Mouse (Mus musculus) lung, adult 2 months (tissue): ENCODE results near the gene Olfr67. TPM values are rescaled to one million over a fixed set of nuclear protein-coding genes. Genes with fewer than 3 reads are reported as not detected.
"Not testable (repeated sequence)": the region's sequence is repeated elsewhere in the genome, so short reads cannot be mapped to it uniquely, and the experiment has no call there.

ENCODE experiments used
- DNase-seq: peaks from one replicate; pipeline ENCODE4 v3.0.0; 2022
- H3K4me1 ChIP-seq: fragments of 200-500 bp; 2 replicates; pipeline ENCODE4 v1.6.1; 2011; ENCODE audit warnings: low read length; ENCODE audit not compliant: control insufficient read depth, insufficient read depth
- H3K4me3 ChIP-seq: fragments of 200-500 bp; replicated peaks from 2 replicates; pipeline ENCODE3; 2011; ENCODE audit warnings: low read depth, mild to moderate bottlenecking, control low read depth, low read length; ENCODE audit errors: extremely low read depth
- CTCF ChIP-seq: fragments of 200-500 bp; IDR thresholded peaks from 2 replicates; pipeline ENCODE4 v1.5.1; 2011; ENCODE audit warnings: mild to moderate bottlenecking, low read length, control low read depth; ENCODE audit not compliant: insufficient read depth
- POLR2A ChIP-seq: fragments of 200-500 bp; IDR thresholded peaks from 2 replicates; pipeline ENCODE4 v1.6.1; 2011; ENCODE audit warnings: low read depth, mild to moderate bottlenecking, control low read depth, low read length, borderline replicate concordance; ENCODE audit errors: extremely low read depth
- WGBS: fragments of 180-500 bp; shearing (Covaris S2); methylation state at CpG from one replicate; pipeline ENCODE4 v1.1.7; 2018; 5-methylcytosine and 5-hydroxymethylcytosine counted together
- polyA plus RNA-seq: library from polyadenylated mRNA; depleted of rRNA; stranded (reverse); fragments of >200 nt; gene quantifications from 2 replicates; pipeline ENCODE4 v1.2.3, GENCODE M21; 2012; rRNA removed

Olfr67 gene
- polyA plus RNA-seq, 1 experiment = not detected

DNA sequence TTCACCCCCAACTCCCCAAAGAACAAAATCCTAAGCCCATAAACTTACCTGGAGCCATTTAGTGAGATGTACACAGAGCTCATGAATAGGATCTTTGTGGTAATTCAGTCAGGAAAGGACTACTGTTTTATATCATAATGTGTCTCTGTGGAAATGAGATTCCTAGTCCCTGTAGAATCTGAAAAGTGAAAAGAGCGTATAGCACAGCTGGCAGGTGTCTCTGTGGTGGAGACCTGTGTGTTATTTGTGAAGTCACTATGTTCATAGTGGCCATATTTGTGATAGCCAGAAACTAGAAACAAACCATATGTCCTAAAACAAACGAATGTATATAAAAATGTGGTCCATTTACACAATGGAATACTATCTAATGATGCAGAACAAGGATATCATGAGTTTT lies 20.1 kb downstream of the Olfr67 start, which contains the start of gene Olfr69:
Olfr69 (minus strand) TSS at position 101 of the 400 bp plus-strand sequence.
- WGBS = 70% methylated on average over 2 of the region's 2 CpGs
- DNase-seq = no peak
- TF ChIP-seq CTCF (no peak), POLR2A (no peak)
- Histone ChIP-seq H3K4me3 (no peak within 1 kb of the TSS), H3K4me1 (no peaks in the 10 kb centered on the region)

GRCm38 (mm10) chr7:103767687-103768086 lies 23.9 kb downstream of the Olfr67 start:
- 74% methylated on average over 6 of the region's 6 CpGs for WGBS
- H3K4me3 ChIP-seq, DNase-seq, H3K4me1 ChIP-seq: not testable (repeated sequence)

- H3K4me3 ChIP-seq, DNase-seq: not testable (repeated sequence)
- WGBS = 58% methylated on average over 6 of the region's 6 CpGs
Measured at GRCm38 (mm10) chr7:103762212-103762611, 29.4 kb downstream of the Olfr67 start.

GRCm38 (mm10) chr7:103757233-103757632 lies 34.4 kb downstream of the Olfr67 start, which contains the start of gene Olfr630:
Gene Olfr630 (minus strand): TSS chr7:103757333.
- H3K4me1 ChIP-seq = no peaks in the 10 kb centered on the region

More at GRCm38 (mm10) chr7:103762212-103762611, 29.4 kb downstream of the Olfr67 start:
- H3K4me1 ChIP-seq = not testable (repeated sequence)

DNA sequence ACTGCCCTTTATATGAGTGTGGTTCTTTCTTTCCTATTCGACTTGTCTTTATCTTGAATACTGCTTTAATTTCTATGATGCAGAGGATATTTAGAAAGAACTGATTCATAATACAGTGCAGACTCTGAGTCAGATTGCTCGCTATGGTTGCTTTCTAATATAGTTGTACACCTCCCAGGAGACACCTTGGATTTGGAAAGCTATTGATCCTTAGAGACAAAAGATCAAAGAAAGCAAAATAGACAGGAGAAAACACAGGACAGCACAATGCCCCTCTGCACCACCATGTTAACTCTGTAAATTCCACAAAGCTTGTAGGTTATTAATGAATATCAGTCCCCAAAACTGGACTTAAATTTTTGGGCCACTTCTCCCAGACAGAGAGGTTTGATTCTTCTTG lies 46.8 kb downstream of the Olfr67 start, which contains the start of gene Olfr629:
Olfr629 (minus strand) TSS at position 101 of the 400 bp plus-strand sequence.
- Histone ChIP-seq H3K4me1 (no peaks in the 10 kb centered on the region), H3K4me3 (no peak within 1 kb of the TSS)
- no peak for DNase-seq
- TF ChIP-seq POLR2A (no peak), CTCF (no peak)
- 73% methylated on average over 2 of the region's 2 CpGs for WGBS

More at GRCm38 (mm10) chr7:103757233-103757632, 34.4 kb downstream of the Olfr67 start, which contains the start of gene Olfr630:
- DNase-seq = no peak
- 41% methylated on average over 2 of the region's 2 CpGs for WGBS
- TF ChIP-seq CTCF = no peak
- no peak for TF ChIP-seq POLR2A
- H3K4me3 ChIP-seq = no peak within 1 kb of the TSS

Other genes with a start within 250 kb of the Olfr67 start
- gene Olfr612, start 249.1 kb downstream of the Olfr67 start, polyA plus RNA-seq = not detected in 2 replicates
- not detected in 2 replicates for gene Olfr613, start 243.7 kb downstream of the Olfr67 start, polyA plus RNA-seq
- not detected in 2 replicates for gene Olfr615, start 235.7 kb downstream of the Olfr67 start, polyA plus RNA-seq
- not detected in 2 replicates for gene Olfr616, start 222.7 kb downstream of the Olfr67 start, polyA plus RNA-seq
- gene Olfr617, start 218.8 kb downstream of the Olfr67 start, polyA plus RNA-seq = not detected in 2 replicates
- not detected in 2 replicates for gene Olfr618, start 201.7 kb downstream of the Olfr67 start, polyA plus RNA-seq
- gene Olfr619, start 191.2 kb downstream of the Olfr67 start, polyA plus RNA-seq = not detected in 2 replicates
- not detected in 2 replicates for gene Olfr620, start 179.3 kb downstream of the Olfr67 start, polyA plus RNA-seq
- not detected in 2 replicates for gene Olfr622, start 149.1 kb downstream of the Olfr67 start, polyA plus RNA-seq
- gene Olfr623, start 128.1 kb downstream of the Olfr67 start, polyA plus RNA-seq = not detected in 2 replicates
- not detected in 2 replicates for gene Olfr624, start 120.6 kb downstream of the Olfr67 start, polyA plus RNA-seq
- gene Olfr625-ps1, start 109.1 kb downstream of the Olfr67 start, polyA plus RNA-seq = not detected in 2 replicates
- gene Olfr243, start 77.2 kb downstream of the Olfr67 start, polyA plus RNA-seq = not detected in 2 replicates
- not detected in 2 replicates for gene Olfr628, start 61.4 kb downstream of the Olfr67 start, polyA plus RNA-seq
- gene Olfr629, start 46.9 kb downstream of the Olfr67 start, polyA plus RNA-seq = not detected in 2 replicates
- gene Olfr630, start 34.5 kb downstream of the Olfr67 start, polyA plus RNA-seq = not detected in 2 replicates
- gene Olfr69, start 20.2 kb downstream of the Olfr67 start, polyA plus RNA-seq = not detected in 2 replicates
- not detected in 2 replicates for gene Olfr68, start 12.1 kb downstream of the Olfr67 start, polyA plus RNA-seq
- gene Hbb-bt, start 22.2 kb upstream of the Olfr67 start, polyA plus RNA-seq = 1,037 and 2,074 TPM in 2 replicates
- 9,354 and 20,945 TPM in 2 replicates for gene Hbb-bs, start 36.3 kb upstream of the Olfr67 start, polyA plus RNA-seq
- gene Hbb-bh2, start 48.7 kb upstream of the Olfr67 start, polyA plus RNA-seq = not detected in 2 replicates
- not detected in 2 replicates for gene Hbb-bh1, start 51.3 kb upstream of the Olfr67 start, polyA plus RNA-seq
- 0.37 TPM in 1 of 2 replicates, not detected in the other for gene Hbb-y, start 61.4 kb upstream of the Olfr67 start, polyA plus RNA-seq
- not detected in 2 replicates for gene Olfr66, start 94.4 kb upstream of the Olfr67 start, polyA plus RNA-seq
- not detected in 2 replicates for gene Olfr64, start 102.7 kb upstream of the Olfr67 start, polyA plus RNA-seq
- gene Olfr65, start 111.7 kb upstream of the Olfr67 start, polyA plus RNA-seq = not detected in 2 replicates
- gene Olfr631, start 137.0 kb upstream of the Olfr67 start, polyA plus RNA-seq = not detected in 2 replicates
- gene Olfr632, start 142.5 kb upstream of the Olfr67 start, polyA plus RNA-seq = not detected in 2 replicates
- gene Olfr633, start 152.6 kb upstream of the Olfr67 start, polyA plus RNA-seq = not detected in 2 replicates
- not detected in 2 replicates for gene Olfr635, start 179.3 kb upstream of the Olfr67 start, polyA plus RNA-seq
- gene Olfr638, start 206.9 kb upstream of the Olfr67 start, polyA plus RNA-seq = not detected in 2 replicates
- gene Olfr639, start 225.5 kb upstream of the Olfr67 start, polyA plus RNA-seq = not detected in 2 replicates
- gene Olfr640, start 233.8 kb upstream of the Olfr67 start, polyA plus RNA-seq = not detected in 2 replicates
- gene Olfr641, start 243.6 kb upstream of the Olfr67 start, polyA plus RNA-seq = not detected in 2 replicates